Mouse (Mus musculus) urinary bladder, postnatal 36 days (tissue): Measurements from ENCODE around the gene Mmp27.

Experiments used
- DNase-seq, 2 experiments: peaks; one replicate each; pipeline ENCODE4 v3.0.0; 2022; ENCODE audit warnings: low spot score in 2 of 2, mixed read lengths in 1 of 2

Mmp27 gene

GRCm38 (mm10) chr9:7571162-7571561 is at the start of gene Mmp27:
Gene Mmp27 (plus strand): TSS chr9:7571396.
- DNase-seq = no peak

- DNase-seq = no peak
These were observed 44.8 kb upstream of the Mmp27 start for GRCm38 (mm10) chr9:7526255-7526940.

DNA sequence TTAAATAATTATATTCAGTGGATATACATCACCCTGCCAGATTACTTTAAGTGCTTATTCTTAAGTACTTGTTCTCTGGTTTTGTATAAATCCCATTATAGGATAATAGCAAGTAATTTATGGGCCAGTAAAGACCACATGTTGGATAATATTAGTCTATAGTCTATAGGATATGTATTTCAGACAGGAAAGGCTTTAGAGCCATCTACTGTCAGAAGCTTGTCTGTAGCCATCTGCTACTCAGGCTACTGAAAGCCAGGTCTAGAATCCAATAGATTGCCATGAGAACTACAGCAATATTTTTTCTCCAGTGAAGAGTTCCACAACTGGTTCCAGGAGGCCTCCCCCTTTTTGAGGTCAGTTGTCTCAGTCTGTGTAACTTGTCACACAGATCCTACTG is 28.4 kb upstream of the Mmp27 start:
- DNase-seq = no peak

DNA sequence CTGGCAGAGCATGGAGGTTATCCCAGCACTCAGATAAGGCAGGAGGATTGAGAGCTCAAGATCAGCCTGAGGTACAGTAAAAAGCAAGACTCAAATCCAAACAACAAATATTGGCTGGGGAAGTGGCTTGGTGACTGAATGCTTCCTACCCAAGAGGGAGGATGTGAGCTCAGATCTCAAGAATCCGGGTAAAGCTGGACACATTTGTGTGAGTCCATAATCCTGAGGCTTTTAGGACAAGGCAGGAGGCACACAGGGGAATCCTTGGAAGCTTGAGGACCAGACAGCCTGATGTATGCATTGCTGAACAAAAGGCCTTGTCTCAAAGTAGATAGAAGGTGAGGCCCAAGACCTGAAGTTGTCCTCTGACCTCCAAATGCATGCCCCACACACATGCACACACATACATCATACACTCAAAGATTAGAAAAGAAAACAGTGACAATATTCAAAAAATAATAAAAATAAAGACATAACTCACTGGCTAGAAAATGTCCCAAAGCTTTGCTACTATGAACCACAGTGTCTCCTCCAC is 26.2 kb upstream of the Mmp27 start:
- no peak for DNase-seq

- DNase-seq = peak; percentile 8 to 13
These were observed 25.7 kb upstream of the Mmp27 start for GRCm38 (mm10) chr9:7545471-7545870.

GRCm38 (mm10) chr9:7545920-7546319 is 25.3 kb upstream of the Mmp27 start:
- DNase-seq = no peak

GRCm38 (mm10) chr9:7551943-7552342 is 19.3 kb upstream of the Mmp27 start:
- no peak for DNase-seq

- DNase-seq = no peak
These were observed 17.7 kb upstream of the Mmp27 start for GRCm38 (mm10) chr9:7553536-7553935.

DNA sequence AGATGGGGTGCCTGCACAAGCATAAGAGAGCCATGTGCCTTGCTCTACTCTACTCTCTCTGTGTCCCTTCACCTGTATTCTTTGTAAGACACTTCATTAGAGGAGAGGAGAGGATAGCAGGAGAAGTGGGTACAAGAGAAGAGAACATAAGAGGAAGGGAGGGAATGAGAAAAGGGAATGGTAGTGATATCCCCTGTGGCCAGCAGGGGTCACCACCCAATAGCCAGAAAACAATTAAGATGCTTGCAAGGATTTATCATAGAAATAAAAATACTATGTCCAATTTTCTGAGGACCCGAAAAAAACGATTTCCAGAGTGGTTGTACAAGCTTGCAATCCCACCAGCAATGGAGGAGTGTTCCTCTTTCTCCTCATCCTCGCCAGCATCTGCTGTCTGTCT is 16.8 kb upstream of the Mmp27 start:
- DNase-seq = peak in 1 of 2 experiments; percentile 38

GRCm38 (mm10) chr9:7558221-7559017 is 12.8 kb upstream of the Mmp27 start, which contains the start of gene Mmp8:
Gene Mmp8 (plus strand): TSS chr9:7558456.
- no peak for DNase-seq

- no peak for DNase-seq
These were observed 11.2 kb upstream of the Mmp27 start for GRCm38 (mm10) chr9:7560026-7560425.

- DNase-seq = no peak
These were observed 3.8 kb upstream of the Mmp27 start for GRCm38 (mm10) chr9:7567376-7567775.

GRCm38 (mm10) chr9:7567923-7568322 is 3.3 kb upstream of the Mmp27 start:
- DNase-seq = no peak

- no peak for DNase-seq
These were observed 711 bp upstream of the Mmp27 start for GRCm38 (mm10) chr9:7570485-7570884.

DNA sequence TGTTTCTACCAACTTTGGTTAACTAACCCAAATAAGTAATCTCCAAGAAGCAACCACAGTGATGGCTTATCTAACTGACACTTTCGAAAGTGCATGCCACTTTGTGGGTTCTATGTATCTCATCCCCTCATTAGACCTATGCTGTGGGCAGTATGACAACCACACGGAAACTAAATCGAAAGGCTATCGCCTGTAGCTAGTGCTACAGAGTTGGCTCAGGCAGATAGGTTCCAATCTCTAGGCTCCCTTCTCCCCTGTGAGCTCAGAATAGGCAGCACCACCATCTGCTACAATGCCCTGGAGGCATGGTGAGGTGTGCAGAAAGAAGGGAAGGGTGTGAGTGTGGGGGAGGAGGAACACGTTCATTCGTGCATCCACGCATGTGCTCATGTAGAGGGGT is 992 bp downstream of the Mmp27 start:
- DNase-seq = no peak

DNA sequence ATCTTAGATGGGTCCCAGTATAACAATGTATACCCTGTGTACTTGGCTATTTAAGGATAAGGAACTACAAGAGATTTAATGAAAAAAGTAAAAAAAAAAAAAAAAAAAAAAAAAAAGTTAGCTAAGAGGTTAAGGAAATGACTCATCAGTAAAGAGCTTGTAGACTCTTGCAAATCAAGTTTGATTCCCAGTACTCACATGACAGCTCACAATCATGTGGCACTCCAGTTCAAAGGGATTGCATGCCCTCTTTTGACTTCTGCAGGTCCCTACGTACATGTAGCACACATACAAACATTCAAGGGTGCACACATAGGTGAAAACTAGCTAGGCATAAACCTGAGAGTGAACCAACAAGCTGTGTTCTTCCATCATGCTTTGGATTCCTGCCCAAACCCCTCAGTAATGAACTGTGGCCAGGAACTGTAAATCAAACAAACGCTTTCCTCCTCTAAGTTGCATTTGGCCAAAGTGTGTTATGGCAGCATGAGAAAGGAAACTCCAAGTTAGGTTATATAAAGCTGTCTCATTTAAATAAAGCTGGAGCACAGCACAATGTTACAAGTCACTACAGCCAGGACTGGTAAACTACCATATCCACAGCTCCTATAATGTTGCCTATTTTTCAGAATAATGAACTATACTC is 1.6 kb downstream of the Mmp27 start:
- DNase-seq = no peak

DNA sequence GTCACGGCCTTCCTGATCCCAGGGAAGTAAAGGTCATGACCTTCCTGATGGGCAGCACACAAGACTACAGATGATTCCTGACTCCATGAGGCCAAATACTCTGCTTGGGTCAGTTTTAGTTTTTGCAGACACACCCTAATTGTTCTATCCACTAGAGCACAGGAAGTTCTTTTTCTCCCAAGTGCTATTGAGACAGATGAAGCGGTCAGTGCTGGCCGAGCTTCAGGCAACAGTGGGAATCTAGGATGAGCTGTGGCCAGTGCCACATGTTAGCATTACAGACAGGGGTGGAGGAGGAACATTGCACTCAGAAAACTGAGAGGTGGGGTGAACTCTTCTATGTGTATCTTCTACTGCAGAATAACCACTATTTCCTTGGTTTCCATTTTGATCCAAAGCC is 4.3 kb downstream of the Mmp27 start:
- DNase-seq = peak in 1 of 2 experiments; percentile 15

- no peak for DNase-seq
These were observed 6.2 kb downstream of the Mmp27 start for GRCm38 (mm10) chr9:7577371-7577770.

- no peak for DNase-seq
These were observed 18.9 kb downstream of the Mmp27 start for GRCm38 (mm10) chr9:7590063-7590462.

- DNase-seq = no peak
These were observed 22.1 kb downstream of the Mmp27 start for GRCm38 (mm10) chr9:7593272-7593812.

DNA sequence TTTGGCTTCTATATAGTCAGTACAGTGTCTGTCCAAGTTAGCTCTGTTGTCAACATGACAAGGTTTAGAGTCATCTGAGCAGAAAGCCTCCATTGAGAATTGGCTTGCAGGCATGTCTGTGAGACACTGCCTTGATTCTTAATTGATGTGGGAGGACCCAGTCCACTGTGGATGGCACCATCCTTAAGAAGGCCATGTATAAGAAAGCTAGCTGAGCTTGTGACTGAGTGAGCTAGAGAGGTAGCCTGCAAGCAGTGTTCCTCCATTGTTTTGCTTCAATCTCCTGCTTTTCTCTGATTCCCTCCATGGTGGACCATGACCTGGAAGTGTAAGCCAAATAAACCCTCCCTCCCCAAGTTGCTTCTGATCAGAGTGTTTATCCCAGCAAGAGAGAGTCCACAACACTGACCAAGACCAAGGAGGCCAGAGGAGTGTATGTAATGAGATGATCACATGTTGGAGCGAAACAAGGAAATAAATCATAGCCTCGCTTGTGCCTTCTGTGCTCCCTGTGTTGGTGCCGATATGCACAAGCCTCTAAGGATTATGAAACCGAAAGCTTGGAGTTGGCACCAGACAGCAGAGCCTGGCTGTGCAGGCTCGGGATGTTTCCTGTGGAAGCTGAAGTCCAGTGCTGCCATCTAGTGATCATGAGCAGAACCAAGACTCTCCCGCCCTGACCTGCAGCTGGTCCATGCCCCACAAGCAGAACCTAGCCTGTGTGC is 23.8 kb downstream of the Mmp27 start:
- DNase-seq = peak; percentile 67 to 84
